Mouse (Mus musculus) spleen, adult 10 weeks (tissue): Measurements from ENCODE around the gene Olfr1441. TPM values are rescaled to one million over a fixed set of nuclear protein-coding genes. Genes with fewer than 3 reads are reported as not detected.

Source experiments
- polyA plus RNA-seq: library from polyadenylated mRNA; stranded (reverse); fragments of 350-450 nt; fragmentation: Illumina TruSeq; extraction: RNeasy Lipid Tissue Mini Kit (QIAGEN cat#74804); gene quantifications from one replicate; pipeline ENCODE4 v1.2.3, GENCODE M21; 2015; ENCODE audit warnings: low replicate concordance; ENCODE audit not compliant: insufficient read depth

Olfr1441 gene
- not detected for polyA plus RNA-seq

GRCm38 (mm10) chr19:12417361-12417760 lies at the start of gene Olfr1441:
Gene Olfr1441 (plus strand): TSS chr19:12417433.

GRCm38 (mm10) chr19:12386979-12387378 lies 30.3 kb upstream of the Olfr1441 start, which contains the start of gene Olfr1440:
Gene Olfr1440 (plus strand): TSS chr19:12387279.

GRCm38 (mm10) chr19:12427605-12428004 lies 10.4 kb downstream of the Olfr1441 start, which contains the start of gene Pfpl:
Gene Pfpl (plus strand): TSS chr19:12427905.

GRCm38 (mm10) chr19:12460282-12461249 lies 43.3 kb downstream of the Olfr1441 start, which contains the start of gene Mpeg1:
Gene Mpeg1 (plus strand): TSS chr19:12460779.

Other genes starting within 250 kb of the Olfr1441 start
- gene Olfr1555-ps1, start 247.3 kb upstream of the Olfr1441 start, polyA plus RNA-seq, result not detected
- not detected for gene Olfr1431, start 216.8 kb upstream of the Olfr1441 start, polyA plus RNA-seq
- gene Olfr1432, start 184.8 kb upstream of the Olfr1441 start, polyA plus RNA-seq, result not detected
- gene Olfr262, start 175.8 kb upstream of the Olfr1441 start, polyA plus RNA-seq, result not detected
- not detected for gene Olfr235, start 156.4 kb upstream of the Olfr1441 start, polyA plus RNA-seq
- gene Olfr1434, start 137.6 kb upstream of the Olfr1441 start, polyA plus RNA-seq, result not detected
- gene Olfr1436, start 118.3 kb upstream of the Olfr1441 start, polyA plus RNA-seq, result not detected
- not detected for gene Olfr1437, start 92.3 kb upstream of the Olfr1441 start, polyA plus RNA-seq
- not detected for gene Olfr1438-ps1, start 81.5 kb upstream of the Olfr1441 start, polyA plus RNA-seq
- not detected for gene Olfr1440, start 30.2 kb upstream of the Olfr1441 start, polyA plus RNA-seq
- not detected for gene Pfpl, start 10.5 kb downstream of the Olfr1441 start, polyA plus RNA-seq
- gene Mpeg1, start 43.3 kb downstream of the Olfr1441 start, polyA plus RNA-seq, result 441 TPM
- 11.5 TPM for gene Dtx4, start 84.0 kb downstream of the Olfr1441 start, polyA plus RNA-seq
- gene Fam111a, start 128.3 kb downstream of the Olfr1441 start, polyA plus RNA-seq, result 218 TPM
- not detected for gene Gm4952, start 182.5 kb downstream of the Olfr1441 start, polyA plus RNA-seq
- not detected for gene Glyat, start 215.9 kb downstream of the Olfr1441 start, polyA plus RNA-seq